Mouse (Mus musculus): ENCODE results near the gene Fbll1.

DNA sequence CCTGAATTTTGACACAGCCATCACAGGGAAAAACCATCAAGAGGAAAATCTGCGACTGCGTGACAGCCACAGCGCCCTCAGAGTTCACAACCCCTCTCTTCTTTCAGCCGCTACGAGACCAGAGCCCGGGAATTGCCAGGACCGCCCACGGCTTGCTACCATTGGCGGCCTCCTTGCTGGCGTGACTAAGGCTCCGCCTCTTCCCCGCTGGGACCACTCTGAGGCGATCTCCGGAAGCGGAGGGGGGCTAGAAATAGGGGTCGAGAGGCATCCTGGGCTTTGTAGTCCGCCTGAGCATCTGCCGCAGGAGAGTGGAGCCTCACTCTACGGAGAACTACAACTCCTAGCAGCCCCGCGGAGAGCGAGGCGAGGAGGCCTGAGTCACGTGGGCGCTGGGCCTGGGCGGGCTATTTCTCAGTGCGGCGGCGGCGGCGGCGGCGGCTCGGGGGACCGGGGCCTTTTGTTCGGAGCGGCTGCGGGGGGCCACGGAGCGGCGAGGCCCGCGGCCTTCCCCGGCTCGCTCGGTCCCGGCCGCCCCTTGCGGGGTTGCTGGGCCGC, 29.4 kb downstream of the Fbll1 start, which contains the start of gene Pank3:
- TF ChIP-seq CTCF (IDR thresholded peaks at IDR 0.05; ENCODE audit: extremely low read depth, insufficient read depth, low read length): no peak
- TF ChIP-seq POLR2A (IDR thresholded peaks at IDR 0.05; ENCODE audit: extremely low read depth, insufficient read depth, low read length): peak; percentile 74
